In genomic region chr2:51972641-51973409, GRCm38 (mm10) we compare ENCODE assay signal across 8 mouse cellular contexts. TPM values are rescaled to one million over a fixed set of nuclear protein-coding genes. Genes with fewer than 3 reads are reported as not detected.
DNase-seq lines count a peak whose midpoint lies in the region; ATAC-seq and TF ChIP-seq lines count a peak whose summit lies in the region.

No protein-coding gene starts in this region.

- peak overlapping the region; percentile 87 for H3K27ac ChIP-seq in intestine, postnatal 0 days (ENCODE audit: low read depth, low read length)
- H3K27ac ChIP-seq in limb, embryonic 13.5 days, result peak overlapping the region; percentile 77
- no peak overlapping the region for H3K27ac ChIP-seq in midbrain, embryonic 13.5 days

- WGBS in intestine, postnatal 0 days, result 4% methylated on average over 40 of the region's 40 CpGs
- 2% methylated on average over 40 of the region's 40 CpGs for WGBS in limb, embryonic 13.5 days
- 3% methylated on average over 40 of the region's 40 CpGs for WGBS in midbrain, embryonic 13.5 days

- no peaks in the 10 kb centered on the region for H3K36me3 ChIP-seq in intestine, postnatal 0 days (ENCODE audit: control insufficient read depth, insufficient read depth)
- H3K36me3 ChIP-seq in limb, embryonic 13.5 days, result no peaks in the 10 kb centered on the region
- no peaks in the 10 kb centered on the region for H3K36me3 ChIP-seq in midbrain, embryonic 13.5 days

- DNase-seq in 3T3-L1 (ENCODE audit: low read depth, low spot score), result peak; percentile 68
- DNase-seq in adrenal gland, adult (ENCODE audit: inconsistent age in 2 of 2, low spot score in 1 of 2), result peak; percentile 66 to 87
- peak; percentile 77 for DNase-seq in embryo, embryonic 10 days (ENCODE audit: low spot score)
- DNase-seq in heart, adult 11 months, result peak; percentile 97
- DNase-seq in spleen, postnatal 14 days (ENCODE audit: low spot score in 2 of 2), result peak; percentile 24 to 31

- peak overlapping the region; percentile 65 for H3K9ac ChIP-seq in intestine, postnatal 0 days (ENCODE audit: low read depth, low read length)
- H3K9ac ChIP-seq in limb, embryonic 13.5 days, result peak overlapping the region; percentile 79
- peak overlapping the region; percentile 60 for H3K9ac ChIP-seq in midbrain, embryonic 13.5 days (replicated peaks)

- no peaks in the 10 kb centered on the region for H3K9me3 ChIP-seq in intestine, postnatal 0 days (ENCODE audit: control insufficient read depth)
- H3K9me3 ChIP-seq in limb, embryonic 13.5 days, result no peaks in the 10 kb centered on the region
- H3K9me3 ChIP-seq in midbrain, embryonic 13.5 days, result no peaks in the 10 kb centered on the region

- peak; percentile 90 for ATAC-seq in intestine, postnatal 0 days
- peak; percentile 79 for ATAC-seq in limb, embryonic 13.5 days (ENCODE audit: low FRiP score, low read depth)
- peak; percentile 91 for ATAC-seq in midbrain, embryonic 13.5 days

- H3K4me2 ChIP-seq in intestine, postnatal 0 days (replicated peaks; ENCODE audit: low read depth), result peak overlapping the region; percentile 63
- H3K4me2 ChIP-seq in limb, embryonic 13.5 days (replicated peaks), result peak overlapping the region; percentile 72
- H3K4me2 ChIP-seq in midbrain, embryonic 13.5 days (replicated peaks), result peak overlapping the region; percentile 71

- peak overlapping the region; percentile 58 for H3K4me3 ChIP-seq in intestine, postnatal 0 days (ENCODE audit: low read depth, low read length)
- H3K4me3 ChIP-seq in limb, embryonic 13.5 days, result peak overlapping the region; percentile 70
- H3K4me3 ChIP-seq in midbrain, embryonic 13.5 days (replicated peaks), result peak overlapping the region; percentile 49

- no peaks in the 10 kb centered on the region for H3K27me3 ChIP-seq in intestine, postnatal 0 days (replicated peaks; ENCODE audit: control insufficient read depth, insufficient read depth, low read length)
- no peaks in the 10 kb centered on the region for H3K27me3 ChIP-seq in limb, embryonic 13.5 days
- no peaks in the 10 kb centered on the region for H3K27me3 ChIP-seq in midbrain, embryonic 13.5 days

- H3K4me1 ChIP-seq in intestine, postnatal 0 days (replicated peaks; ENCODE audit: control insufficient read depth, insufficient read depth, low read length), result no peaks in the 10 kb centered on the region
- no peaks in the 10 kb centered on the region; the same call in 1 of the 2 replicates for H3K4me1 ChIP-seq in limb, embryonic 13.5 days
- H3K4me1 ChIP-seq in midbrain, embryonic 13.5 days (replicated peaks), result 0 out of 2 replicates have a peak, but pooled peaks cover 5% of the 10 kb centered on the region

- TF ChIP-seq CTCF in intestine, postnatal 0 days (IDR thresholded peaks at IDR 0.05; ENCODE audit: low read depth), result no peak

RNA-seq across cellular contexts. Expression of gene Nmi, which starts 0.5 kb away (rescaled TPM):
- polyA plus RNA-seq in intestine, postnatal 0 days (2015; fragmentation: Nextera tagmentation; extraction: Ambion mirVana), result 84.6 and 86.7 TPM in 2 replicates
- polyA plus RNA-seq in limb, embryonic 13.5 days (2015; fragmentation: Nextera tagmentation; extraction: Ambion mirVana), result 12.4 and 12.7 TPM in 2 replicates
- polyA plus RNA-seq in midbrain, embryonic 13.5 days (2015; fragmentation: Nextera tagmentation; extraction: Ambion mirVana), result 4.5 and 4.6 TPM in 2 replicates

RNA-seq across cellular contexts. Expression of gene Rbm43, which starts 37.9 kb away (rescaled TPM):
- polyA plus RNA-seq in intestine, postnatal 0 days (2015; fragmentation: Nextera tagmentation; extraction: Ambion mirVana), result 5.1 and 5.5 TPM in 2 replicates
- polyA plus RNA-seq in limb, embryonic 13.5 days (2015; fragmentation: Nextera tagmentation; extraction: Ambion mirVana), result 14.3 and 15.7 TPM in 2 replicates
- polyA plus RNA-seq in midbrain, embryonic 13.5 days (2015; fragmentation: Nextera tagmentation; extraction: Ambion mirVana), result 3.6 and 4.0 TPM in 2 replicates

Comparison
In these comparisons a context has a peak if more than half of its experiments do, and no peak if none do; other contexts are left out.
1. DNase-seq: peak in every context shown above with its lines; median percentile 97 in heart, adult 11 months; 77 in embryo, embryonic 10 days; 76 in adrenal gland, adult; 68 in 3T3-L1; 28 in spleen, postnatal 14 days.